Mouse (Mus musculus): ENCODE results near the gene Gm29427.
A peak's percentile ranks its signal among the peaks of the same experiment; 100 is the strongest.
"Not testable (repeated sequence)": the region's sequence is repeated elsewhere in the genome, so short reads cannot be mapped to it uniquely, and the experiment has no call there.

The Gm29427 gene

DNA sequence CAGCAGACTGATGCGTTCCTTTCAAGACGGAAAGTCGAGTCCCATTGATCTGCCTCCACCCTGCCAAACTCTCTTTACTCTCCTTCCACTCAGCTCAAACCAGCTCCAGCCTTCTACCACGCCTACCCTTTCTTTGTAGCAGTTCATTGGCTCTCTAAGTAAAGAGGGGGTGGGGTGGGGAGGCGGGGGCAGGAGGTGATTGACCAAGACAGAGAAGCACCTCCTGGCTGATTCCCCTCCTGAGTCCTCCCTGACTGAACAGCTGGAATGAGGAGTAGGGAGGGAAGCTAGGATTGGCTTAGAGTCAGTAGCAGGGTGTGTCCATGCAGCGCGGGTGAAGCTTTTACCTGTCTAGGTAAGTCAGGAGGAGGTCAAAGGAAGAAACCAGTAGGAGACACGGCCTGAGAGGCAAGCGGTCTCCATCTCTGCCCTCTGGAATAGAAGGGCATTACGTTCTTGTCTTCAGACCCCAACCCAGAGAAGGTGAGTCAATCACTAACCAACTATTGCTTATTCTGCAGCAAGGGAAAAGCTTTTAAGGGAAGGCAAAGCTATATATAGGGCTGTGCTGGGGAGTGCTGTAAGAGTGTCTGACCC is 16.2 kb upstream of the Gm29427 start, which contains the start of gene AA986860:
Gene AA986860 (plus strand): TSS at position 236 of the 597 bp plus-strand sequence.
- no peak for DNase-seq (ENCODE audit: low spot score)

DNA sequence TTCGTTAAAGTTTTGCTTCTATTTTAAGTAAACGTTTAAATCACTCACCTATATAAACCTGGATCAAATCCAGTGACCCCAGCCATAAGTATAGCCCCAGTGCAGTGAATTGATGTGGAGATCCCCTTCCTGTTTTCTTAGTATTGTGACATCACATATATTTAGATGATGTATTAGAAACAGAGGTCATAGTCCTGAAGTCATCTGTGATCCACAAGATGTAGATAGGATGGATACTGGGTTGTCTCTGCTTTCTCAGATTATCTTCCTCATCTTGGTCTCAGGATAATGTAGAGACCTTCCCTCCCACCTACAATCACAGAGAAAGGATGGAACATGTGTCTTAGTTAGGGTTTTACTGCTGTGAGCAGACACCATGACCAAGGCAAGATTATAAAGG is 13.6 kb upstream of the Gm29427 start, which contains the start of gene Pfkfb2:
Gene Pfkfb2 (minus strand): TSS at position 101 of the 400 bp plus-strand sequence.
- no peak for DNase-seq (ENCODE audit: low spot score)

DNA sequence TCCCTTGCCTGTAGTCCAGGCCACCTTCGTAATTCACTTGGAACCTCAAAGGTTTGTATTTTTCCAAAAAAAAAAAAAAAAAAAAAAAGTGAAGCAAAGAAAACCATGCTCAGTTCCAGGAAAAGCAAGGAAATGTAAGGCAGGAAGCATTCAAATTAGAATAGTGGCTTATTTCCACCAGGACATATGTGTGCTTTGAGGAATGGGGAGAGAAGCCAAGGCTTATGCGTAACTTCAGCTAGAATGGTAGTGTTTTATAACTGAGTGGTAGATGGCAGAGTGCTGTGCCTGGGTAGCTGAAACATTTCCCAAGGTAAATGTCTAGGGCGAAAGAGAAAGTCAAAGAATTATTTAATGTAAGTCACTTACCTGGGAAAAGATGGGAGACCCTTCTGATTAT is 13.1 kb upstream of the Gm29427 start:
- no peak for DNase-seq (ENCODE audit: low spot score)

DNA sequence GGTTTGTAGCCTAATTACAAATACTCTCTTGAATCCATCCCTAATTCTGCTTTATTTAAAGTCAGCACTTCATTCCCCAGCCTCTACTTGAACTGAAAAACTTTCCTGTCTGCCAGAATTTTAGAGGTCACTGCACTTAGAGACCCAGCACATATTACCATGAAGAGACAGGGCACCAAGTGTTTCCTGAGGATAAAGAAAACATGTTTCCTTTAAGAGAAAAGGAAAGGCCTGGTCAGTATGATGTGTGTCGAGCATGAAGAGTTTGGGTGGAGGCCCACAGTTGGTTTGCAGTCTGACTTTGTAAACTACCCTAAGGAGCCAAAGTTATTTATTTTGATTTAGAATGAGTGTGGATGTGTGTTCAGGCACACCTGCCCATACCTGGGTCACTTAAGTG is 12.5 kb upstream of the Gm29427 start:
- no peak for DNase-seq (ENCODE audit: low spot score)

DNA sequence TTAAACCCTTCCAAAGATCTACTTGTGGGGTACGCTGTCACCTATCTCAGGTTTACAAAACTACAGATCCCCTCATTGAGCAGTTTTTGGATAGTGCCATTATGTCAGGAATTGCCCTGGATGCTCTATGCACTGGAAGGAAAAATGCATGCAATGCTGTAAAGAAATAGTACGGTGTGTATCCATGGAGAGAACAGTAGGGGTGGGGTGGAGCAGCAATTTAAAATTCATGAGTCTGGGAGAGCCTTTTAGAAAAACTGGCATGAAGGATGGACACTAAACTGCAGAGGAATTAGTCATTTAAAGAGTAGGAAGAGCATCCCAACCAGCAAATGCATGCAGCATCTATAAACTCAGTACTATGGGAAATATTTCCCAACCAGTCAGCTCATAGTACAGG is 10.8 kb upstream of the Gm29427 start:
- DNase-seq (ENCODE audit: low spot score): no peak

DNA sequence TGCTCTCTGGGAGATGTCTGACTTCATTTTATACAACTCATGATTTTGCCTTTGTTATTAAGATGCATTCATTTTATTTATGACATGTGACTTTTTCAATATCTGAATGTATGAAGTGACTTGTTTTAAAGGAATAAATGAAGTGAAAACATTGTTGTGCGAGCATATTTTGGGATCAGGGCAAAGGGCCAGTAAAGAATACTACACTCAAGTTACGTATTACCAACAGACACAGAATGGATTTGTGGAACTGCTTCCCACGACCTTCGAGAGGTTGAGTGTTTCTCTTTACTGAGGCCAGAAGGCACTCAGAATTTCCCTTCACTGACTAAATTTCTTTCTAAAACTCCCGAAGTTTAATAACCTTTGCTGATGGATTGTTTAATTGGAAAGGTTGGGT is 8.6 kb upstream of the Gm29427 start:
- DNase-seq (ENCODE audit: low spot score): no peak

DNA sequence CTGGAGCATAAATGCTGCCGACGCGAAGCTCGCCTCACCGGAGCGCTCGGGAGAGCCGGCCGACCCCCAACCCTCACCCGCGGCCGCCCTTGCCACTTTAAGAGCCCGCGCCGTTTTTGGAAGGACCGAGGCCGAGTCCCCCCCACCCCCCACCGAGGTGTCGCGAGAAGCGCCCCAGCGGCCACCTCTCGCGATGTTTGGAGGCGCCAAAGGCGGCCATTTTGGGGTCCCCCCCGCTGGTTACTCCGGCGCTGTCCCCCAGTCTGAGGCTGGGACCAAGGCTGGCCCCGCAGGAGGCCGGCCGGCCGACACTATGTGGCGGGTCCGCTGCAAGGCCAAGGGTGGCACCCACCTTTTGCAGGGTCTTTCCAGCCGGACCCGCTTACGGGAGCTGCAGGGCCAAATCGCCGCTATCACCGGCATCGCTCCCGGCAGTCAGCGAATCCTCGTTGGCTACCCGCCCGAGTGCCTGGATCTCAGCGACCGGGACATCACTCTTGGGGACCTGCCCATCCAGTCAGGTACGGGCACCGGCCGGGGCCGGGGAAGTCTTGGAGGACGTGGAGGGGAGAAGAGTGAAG is 1.8 kb upstream of the Gm29427 start, which contains the start of gene Yod1:
Gene Yod1 (plus strand): TSS at position 37 of the 581 bp plus-strand sequence.
- peak; percentile 61 for DNase-seq (ENCODE audit: low spot score)

DNA sequence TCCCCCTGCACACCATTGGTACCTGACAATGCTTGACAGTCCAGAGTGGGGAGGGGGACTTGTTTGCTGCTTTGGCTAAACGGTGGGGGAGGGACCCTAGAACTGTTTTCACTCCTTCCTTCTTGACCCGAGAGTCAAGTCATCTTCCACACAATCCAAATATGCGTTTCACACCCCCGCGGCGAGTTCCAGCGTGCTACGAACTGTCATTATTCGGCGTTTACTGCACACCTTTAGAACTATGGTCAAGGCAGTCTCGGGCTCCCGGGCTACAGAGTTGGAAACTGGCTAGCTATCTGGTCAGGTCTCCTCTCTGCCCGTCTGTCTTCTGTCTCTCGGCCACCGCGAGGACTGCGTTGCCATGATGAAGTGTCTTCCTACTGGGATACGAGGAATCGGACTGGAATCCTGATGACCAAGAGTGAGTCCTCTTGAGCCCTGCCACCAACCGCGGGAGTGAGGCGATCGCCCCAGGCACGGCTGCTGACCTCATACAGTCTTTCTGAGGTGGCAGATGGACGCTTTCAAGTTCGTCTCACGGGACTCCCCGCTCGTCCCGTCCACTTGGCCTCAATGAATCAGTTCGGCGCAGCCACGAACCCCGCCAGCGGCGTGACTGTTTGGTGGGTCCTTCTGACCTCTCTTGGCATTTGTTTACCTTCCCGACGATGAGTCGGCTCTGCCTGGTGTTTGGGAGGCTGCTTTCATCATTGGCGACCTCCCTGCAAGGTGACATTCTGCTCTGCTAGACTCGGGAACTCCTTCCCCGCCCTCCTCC is 1.1 kb upstream of the Gm29427 start:
- peak; percentile 62 for DNase-seq (ENCODE audit: low spot score)

DNA sequence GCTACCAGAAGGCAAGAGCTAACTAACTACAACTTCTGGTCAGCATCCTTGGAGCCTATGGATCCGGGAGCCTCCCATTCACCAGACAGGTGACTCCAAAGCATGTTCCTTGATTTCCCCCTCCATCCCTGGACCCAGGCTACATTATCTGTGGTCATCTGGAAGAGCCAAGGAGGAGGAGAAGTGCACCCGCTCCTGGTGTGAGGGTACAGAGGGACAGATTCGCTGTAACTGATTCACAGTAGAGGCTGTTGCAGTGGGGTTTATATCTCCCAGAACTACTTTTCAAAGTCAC is 566 bp upstream of the Gm29427 start:
- DNase-seq (ENCODE audit: low spot score): no peak

DNA sequence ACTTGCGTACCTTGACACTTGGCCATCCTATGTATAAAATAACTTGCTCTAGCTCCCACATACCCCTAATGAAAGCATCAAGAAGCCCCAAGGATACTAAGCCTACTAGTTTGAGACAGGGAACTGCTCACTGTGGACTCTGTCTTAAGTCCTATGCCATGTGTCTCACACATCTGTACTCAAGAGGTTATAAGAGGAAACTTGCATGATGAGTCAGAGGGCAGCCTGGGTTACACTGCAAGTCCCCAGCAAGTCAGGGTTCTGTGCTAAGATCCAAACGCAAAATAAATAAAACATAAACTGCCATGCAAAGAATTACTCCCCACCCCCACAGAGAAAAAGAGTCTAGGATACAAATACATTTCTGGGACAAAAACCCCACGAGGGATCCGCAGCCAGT is 1.6 kb downstream of the Gm29427 start:
- no peak for DNase-seq (ENCODE audit: low spot score)

DNA sequence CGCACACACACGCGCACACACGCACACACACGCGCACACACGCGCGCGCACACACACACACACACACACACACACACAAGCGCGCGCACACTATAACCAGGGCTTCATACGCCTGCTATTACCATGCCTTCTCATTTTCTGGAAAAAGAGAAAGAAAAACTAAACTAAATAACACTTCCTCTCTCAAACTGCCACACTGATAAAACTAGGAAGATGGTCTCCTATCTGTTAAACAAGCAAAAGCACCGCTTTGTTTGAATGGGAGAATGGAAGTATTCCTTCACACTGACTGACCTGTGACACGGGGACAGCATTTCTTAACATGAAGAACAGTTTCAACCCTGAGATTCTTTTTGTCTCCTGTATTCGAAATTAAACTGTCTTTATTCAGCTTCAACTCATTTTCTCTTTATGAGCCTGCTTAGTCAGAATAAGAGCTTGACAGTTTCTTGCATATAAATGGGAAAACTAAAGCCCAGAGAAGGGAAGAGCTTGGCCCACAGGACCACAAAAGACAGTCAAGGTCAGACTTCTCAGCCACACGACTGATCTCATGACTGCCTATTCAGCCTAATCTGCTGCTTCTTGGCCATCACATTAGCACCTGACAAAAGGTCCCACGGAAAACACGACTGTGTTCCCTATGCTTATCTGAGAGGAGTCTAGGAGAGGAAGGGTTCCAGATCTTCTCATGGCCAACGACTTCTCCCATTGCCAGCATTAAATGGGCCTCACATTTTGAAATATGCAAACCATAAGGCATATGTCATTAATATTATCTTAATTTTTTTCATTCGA is 5.1 kb downstream of the Gm29427 start:
- DNase-seq (ENCODE audit: low spot score): no peak

DNA sequence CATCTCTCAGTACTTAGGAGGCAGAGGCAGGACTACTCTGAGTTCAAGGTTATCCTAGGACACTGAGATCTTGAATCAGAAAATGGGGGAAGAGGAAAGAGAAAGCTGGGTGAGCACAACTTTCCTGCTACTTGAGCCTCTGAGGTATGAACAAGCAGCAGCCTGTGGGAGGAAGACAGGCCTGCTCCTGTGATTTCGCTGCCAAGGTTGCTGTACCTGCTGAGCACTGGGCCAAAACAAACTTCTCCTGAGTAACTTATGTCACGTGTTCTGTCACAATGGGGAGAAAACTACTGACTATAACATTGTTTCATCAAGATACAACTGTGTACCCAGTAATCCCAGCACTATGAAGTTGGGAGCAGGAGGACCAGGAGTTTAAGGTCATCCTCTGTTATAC is 12.0 kb downstream of the Gm29427 start:
- DNase-seq (ENCODE audit: low spot score): no peak

DNA sequence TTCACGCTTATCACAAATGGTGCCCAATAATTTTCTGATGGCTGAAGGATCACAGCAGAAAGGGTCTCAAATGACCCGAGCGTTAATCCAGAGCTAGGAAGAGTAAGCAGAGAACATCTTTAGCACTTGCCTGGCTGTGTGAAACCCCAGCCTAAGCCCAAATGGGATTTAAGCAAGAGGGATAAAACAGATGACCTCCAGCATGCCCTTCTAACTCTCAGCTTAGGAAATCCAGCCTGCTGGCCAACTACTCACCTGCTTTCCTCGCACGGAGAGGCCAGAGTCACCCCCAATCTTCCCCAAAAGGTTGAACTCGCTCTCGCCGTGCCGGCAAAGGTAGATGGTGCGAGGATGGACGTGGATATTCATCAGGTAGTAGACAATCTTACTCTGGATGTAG is 13.6 kb downstream of the Gm29427 start:
- no peak for DNase-seq (ENCODE audit: low spot score)

DNA sequence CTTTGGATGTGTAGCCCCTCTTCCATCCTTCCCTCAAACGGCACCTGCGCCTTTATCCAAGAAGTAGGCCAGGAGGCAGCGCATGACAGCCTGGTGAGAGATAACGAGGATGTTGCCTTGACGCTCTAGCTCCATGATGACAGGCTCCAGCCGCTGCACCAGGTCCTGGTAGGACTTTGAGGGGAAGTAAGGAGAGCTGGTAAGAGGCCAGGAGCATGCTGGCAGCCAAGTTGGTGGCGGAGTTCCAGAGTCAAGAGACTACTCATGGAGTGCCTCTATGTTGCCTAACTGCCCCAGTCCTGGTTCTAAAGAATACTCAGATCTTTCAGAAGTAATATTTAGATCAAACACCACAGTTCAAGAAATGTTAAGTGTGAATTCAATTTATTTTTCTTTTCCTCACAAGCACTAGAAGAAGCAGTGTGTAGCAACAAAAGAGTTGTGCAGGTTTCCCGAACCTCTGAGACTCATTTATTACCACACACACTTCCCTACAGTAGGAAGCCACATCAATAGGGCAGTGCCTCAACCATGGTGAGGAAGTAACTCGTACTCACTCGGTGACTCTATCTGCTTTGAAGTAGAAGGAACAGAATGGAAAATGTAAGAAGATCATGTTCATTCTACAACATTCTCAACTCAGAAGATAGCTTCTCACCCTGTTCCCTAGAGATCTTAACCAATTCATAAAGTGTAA is 15.5 kb downstream of the Gm29427 start:
- no peak for DNase-seq (ENCODE audit: low spot score)

DNA sequence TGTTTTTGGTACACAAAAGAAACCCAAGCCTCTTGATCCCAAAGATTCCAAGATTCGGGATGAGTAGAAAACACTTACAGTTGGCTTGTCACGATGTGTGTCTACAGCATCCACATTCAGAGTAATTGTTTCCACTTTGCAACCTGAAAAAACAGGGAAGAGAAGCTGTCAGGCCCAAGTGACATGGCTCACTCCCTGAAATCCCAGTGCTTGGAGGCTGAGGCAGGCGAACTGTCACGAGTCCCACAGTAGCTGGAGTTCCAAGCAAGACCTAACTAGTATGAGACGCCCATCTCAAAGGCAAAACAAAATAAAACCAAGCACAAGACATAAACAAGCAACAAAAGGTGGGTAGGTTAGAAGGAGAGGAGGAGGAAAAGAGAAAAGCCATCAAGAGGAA is 17.0 kb downstream of the Gm29427 start:
- DNase-seq (ENCODE audit: low spot score): no peak

DNA sequence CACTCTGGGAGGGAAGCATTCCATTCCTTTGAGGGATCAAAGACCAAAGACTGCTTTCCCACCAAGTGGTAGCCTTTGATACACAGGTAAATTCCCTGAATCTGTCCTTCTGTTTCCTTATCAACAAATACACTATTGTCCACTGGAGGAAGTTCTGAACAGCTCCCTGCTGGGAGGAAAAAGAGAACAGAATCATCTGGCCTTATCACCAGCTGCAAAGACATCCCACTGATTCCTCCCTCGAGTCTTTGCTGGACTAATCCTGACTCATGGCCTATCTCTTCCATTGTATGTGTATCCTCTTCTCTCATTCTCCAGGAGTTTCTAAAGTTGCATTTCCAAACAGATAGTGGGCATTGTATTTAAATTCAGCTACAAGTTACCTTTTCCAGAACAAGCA is 31.7 kb downstream of the Gm29427 start:
- no peak for DNase-seq (ENCODE audit: low spot score)

DNA sequence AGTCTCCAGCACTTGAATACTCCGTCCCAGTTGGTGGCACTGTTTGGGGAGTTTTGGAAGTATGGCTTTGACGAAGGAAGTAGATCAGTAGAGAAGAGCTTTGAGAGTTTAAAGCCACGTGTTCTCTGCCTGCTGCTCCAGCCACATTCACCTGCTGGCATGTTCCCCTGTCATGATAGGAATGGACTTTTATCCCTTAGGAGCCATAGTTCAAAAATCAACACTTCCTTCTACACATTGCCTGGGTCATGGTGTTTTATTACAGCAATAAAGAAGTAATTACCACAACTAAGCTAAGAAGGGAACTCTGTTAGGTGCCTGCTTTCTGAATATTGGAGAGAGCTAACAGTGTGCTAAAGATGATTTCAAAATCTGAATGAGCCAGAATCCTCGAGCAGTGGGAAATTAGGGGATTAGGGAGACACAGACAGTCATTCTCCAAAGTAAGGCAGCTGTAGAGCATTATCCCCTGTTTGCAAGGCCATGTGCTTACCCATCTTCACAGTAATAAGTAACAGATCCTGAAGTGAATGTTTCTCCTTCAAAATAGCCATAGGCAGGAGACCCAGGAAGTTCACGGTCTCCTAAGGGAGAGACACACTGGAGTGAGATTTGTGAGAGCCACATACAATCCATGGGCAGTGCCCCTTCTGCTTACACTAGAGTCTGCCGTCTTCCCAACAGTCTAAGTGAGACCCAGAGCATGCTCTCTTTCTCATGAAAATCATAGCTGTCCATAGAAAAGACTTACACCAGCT is 33.8 kb downstream of the Gm29427 start:
- DNase-seq (ENCODE audit: low spot score): no peak

DNA sequence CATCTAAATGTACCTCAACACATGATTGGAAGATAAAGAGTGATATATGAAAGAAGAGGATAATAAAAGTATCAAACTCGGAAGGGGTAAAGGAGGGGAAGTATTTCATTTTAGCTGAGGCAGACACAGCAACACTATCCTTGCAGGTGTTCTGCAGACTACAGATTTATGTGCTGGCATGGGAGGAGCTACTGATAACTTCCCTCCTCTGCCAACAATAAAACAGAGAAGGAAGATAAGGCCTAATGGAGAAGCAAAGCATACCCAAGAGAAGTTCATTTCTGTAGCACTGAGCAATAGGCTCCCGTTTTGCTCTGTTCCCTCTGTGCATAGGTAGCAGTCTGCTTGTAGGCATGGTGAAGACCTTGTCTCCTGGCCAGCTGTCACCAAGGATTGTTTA is 34.5 kb downstream of the Gm29427 start:
- no peak for DNase-seq (ENCODE audit: low spot score)

DNA sequence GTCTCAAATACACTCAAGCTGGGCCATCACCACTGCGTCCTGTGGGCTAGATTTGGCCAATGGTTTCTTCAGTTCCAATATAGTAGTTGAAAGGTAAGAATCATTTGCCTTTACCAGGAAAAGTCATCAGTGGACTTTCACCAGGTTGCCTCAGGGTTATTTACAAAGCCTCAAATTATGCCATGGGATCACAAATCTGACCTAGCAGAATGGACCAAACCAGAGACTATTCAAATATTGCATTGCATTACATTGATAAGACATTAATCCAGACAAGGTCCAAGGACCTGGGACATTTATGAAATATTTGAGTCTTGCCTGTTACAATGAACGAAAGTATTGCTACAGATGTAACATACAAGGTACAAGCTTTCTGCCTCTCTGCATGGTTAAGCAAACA is 37.0 kb downstream of the Gm29427 start:
- DNase-seq (ENCODE audit: low spot score): no peak

DNA sequence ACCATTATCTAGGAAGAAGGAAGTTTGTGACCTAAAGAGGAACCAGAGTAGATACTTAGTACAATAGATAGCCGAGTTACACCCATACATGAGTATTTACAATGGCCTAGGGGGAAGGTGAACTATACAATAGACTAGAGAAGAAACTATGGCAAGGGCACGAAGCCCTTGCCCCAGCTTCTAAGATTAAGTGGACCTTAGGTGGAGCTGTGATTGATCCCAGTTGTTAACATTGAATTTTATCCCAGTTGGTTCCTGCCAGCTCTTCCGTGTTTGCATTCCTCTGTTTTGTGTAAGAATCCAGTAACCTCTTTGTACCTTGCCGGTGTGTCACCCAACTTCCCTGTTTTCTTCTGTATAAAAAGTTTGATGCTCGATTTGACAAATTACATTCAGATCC is 52.0 kb downstream of the Gm29427 start:
- DNase-seq (ENCODE audit: low spot score): not testable (repeated sequence)

DNA sequence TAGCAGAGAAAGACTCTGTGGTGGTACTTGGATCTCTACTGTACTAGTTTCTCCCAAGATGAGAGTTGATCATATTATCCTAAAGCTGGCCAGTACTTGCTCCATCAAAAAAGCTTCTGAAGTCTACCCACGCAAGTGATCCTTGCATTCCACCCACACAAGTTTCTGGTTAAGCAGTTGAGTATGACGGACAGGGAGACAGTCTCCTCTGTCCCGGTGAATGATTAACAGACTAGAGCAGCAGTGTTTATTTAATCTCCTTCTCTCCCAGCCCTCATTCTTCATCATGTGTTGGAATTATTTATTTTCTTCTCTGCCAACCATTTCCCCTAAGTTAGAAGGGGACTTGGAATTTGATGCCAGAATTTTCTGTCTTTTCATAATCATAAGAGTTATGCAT is 54.1 kb downstream of the Gm29427 start, which contains the start of gene C4bp:
Gene C4bp (minus strand): TSS at position 179 of the 400 bp plus-strand sequence.
- no peak for DNase-seq (ENCODE audit: low spot score)

All from layer of hippocampus, adult 9-10 months (tissue).